Mouse (Mus musculus) left cerebral cortex, adult 9 months (tissue): ENCODE data around the gene Slc9a9.
"Not testable (repeated sequence)": the region's sequence is repeated elsewhere in the genome, so short reads cannot be mapped to it uniquely, and the experiment has no call there.

Experiments used
- DNase-seq, 2 experiments: peaks; one replicate each; pipeline ENCODE4 v3.0.0; 2022; ENCODE audit warnings: low spot score in 2 of 2

Gene Slc9a9

GRCm38 (mm10) chr9:94669791-94670577 is at the start of gene Slc9a9:
Slc9a9 (plus strand) TSS chr9:94669909.
- DNase-seq, result peak; percentile 36 to 60

- no peak for DNase-seq
Observed at GRCm38 (mm10) chr9:94620342-94620741, 49.4 kb upstream of the Slc9a9 start.

- DNase-seq, result peak in 1 of 2 experiments; percentile 0
Observed at GRCm38 (mm10) chr9:94620846-94621245, 48.9 kb upstream of the Slc9a9 start.

GRCm38 (mm10) chr9:94621902-94622301 is 47.8 kb upstream of the Slc9a9 start:
- no peak for DNase-seq

- DNase-seq, result no peak
Observed at GRCm38 (mm10) chr9:94626737-94627136, 43.0 kb upstream of the Slc9a9 start.

- no peak for DNase-seq
Observed at GRCm38 (mm10) chr9:94628948-94629347, 40.8 kb upstream of the Slc9a9 start.

GRCm38 (mm10) chr9:94634275-94634674 is 35.4 kb upstream of the Slc9a9 start:
- not testable (repeated sequence) for DNase-seq

GRCm38 (mm10) chr9:94645631-94646030 is 24.1 kb upstream of the Slc9a9 start:
- no peak for DNase-seq

GRCm38 (mm10) chr9:94647425-94647824 is 22.3 kb upstream of the Slc9a9 start:
- DNase-seq, result no peak

GRCm38 (mm10) chr9:94649991-94650390 is 19.7 kb upstream of the Slc9a9 start:
- peak; percentile 71 to 72 for DNase-seq

- DNase-seq, result no peak
Observed at GRCm38 (mm10) chr9:94653198-94653597, 16.5 kb upstream of the Slc9a9 start.

GRCm38 (mm10) chr9:94653827-94654226 is 15.9 kb upstream of the Slc9a9 start:
- no peak for DNase-seq

GRCm38 (mm10) chr9:94656265-94656664 is 13.4 kb upstream of the Slc9a9 start:
- DNase-seq, result no peak

- DNase-seq, result no peak
Observed at GRCm38 (mm10) chr9:94659401-94660152, 10.1 kb upstream of the Slc9a9 start.

- no peak for DNase-seq
Observed at GRCm38 (mm10) chr9:94661768-94662167, 7.9 kb upstream of the Slc9a9 start.

GRCm38 (mm10) chr9:94665248-94665647 is 4.5 kb upstream of the Slc9a9 start:
- DNase-seq, result no peak

GRCm38 (mm10) chr9:94668589-94668988 is 1.1 kb upstream of the Slc9a9 start:
- DNase-seq, result peak; percentile 64 to 81

GRCm38 (mm10) chr9:94670704-94671103 is 995 bp downstream of the Slc9a9 start:
- no peak for DNase-seq

- no peak for DNase-seq
Observed at GRCm38 (mm10) chr9:94674704-94675103, 5.0 kb downstream of the Slc9a9 start.

- DNase-seq, result no peak
Observed at GRCm38 (mm10) chr9:94678021-94678655, 8.4 kb downstream of the Slc9a9 start.

GRCm38 (mm10) chr9:94680468-94681094 is 10.9 kb downstream of the Slc9a9 start:
- no peak for DNase-seq

GRCm38 (mm10) chr9:94681095-94681487 is 11.4 kb downstream of the Slc9a9 start:
- peak in 1 of 2 experiments; percentile 74 for DNase-seq
